ENCODE assay signal across 9 mouse cellular contexts in genomic region chr17:35060071-35060470, GRCm38 (mm10). TPM values are rescaled to one million over a fixed set of nuclear protein-coding genes. Genes with fewer than 3 reads are reported as not detected.
DNase-seq lines count a peak whose midpoint lies in the region; ATAC-seq and TF ChIP-seq lines count a peak whose summit lies in the region.
"Had no signal": no experiment of that assay in that cellular context is flagged by ENCODE, and none has a peak within 500 bp of the region (broad histone marks: within the 10 kb centered on the region; RNA-seq: fewer than 3 reads in every experiment).

No protein-coding gene starts in this region.

- no peak for DNase-seq in heart, postnatal 14 days
- no peak for DNase-seq in liver, embryonic 14.5 days (ENCODE audit: low read depth in 3 of 3, low spot score in 3 of 3)
- no peak for DNase-seq in frontal cortex, postnatal 10 days (ENCODE audit: low spot score in 2 of 2)
- no peak for DNase-seq in left cerebral cortex, adult 18-20 months (ENCODE audit: low spot score in 2 of 2)
- no peak for DNase-seq in gastrocnemius, postnatal 10 days

- peak overlapping the region; percentile 94 for H3K9ac ChIP-seq in heart, embryonic 11.5 days (ENCODE audit: low read depth, low read length)
- peak overlapping the region; percentile 64 for H3K9ac ChIP-seq in ES-Bruce4 (ENCODE audit: low read depth, poor library complexity, severe bottlenecking)
- H3K9ac ChIP-seq in forebrain, embryonic 15.5 days (replicated peaks): peak overlapping the region; percentile 89
- no peak overlapping the region for H3K9ac ChIP-seq in liver, embryonic 14.5 days (replicated peaks)

- peaks cover 30% of the 10 kb centered on the region for H3K36me3 ChIP-seq in heart, embryonic 11.5 days (ENCODE audit: control insufficient read depth, insufficient read depth, low read length)
- peaks cover 9% of the 10 kb centered on the region for H3K36me3 ChIP-seq in ES-Bruce4 (ENCODE audit: control insufficient read depth, insufficient read depth, low read length, poor library complexity, severe bottlenecking)
- H3K36me3 ChIP-seq in forebrain, embryonic 15.5 days: peaks cover 30% of the 10 kb centered on the region
- peaks cover 12% of the 10 kb centered on the region for H3K36me3 ChIP-seq in liver, embryonic 14.5 days (replicated peaks; ENCODE audit: control insufficient read depth, insufficient read depth, low read depth)

- peak overlapping the region; percentile 77 for H3K4me3 ChIP-seq in heart, embryonic 11.5 days (ENCODE audit: low read depth, low read length)
- H3K4me3 ChIP-seq in ES-Bruce4 (ENCODE audit: low read depth, low read length): peak overlapping the region; percentile 87
- peak overlapping the region; percentile 80 for H3K4me3 ChIP-seq in forebrain, embryonic 15.5 days
- peak overlapping the region; percentile 49 to 60; a peak in 3 of 4 replicates for H3K4me3 ChIP-seq in liver, embryonic 14.5 days (ENCODE audit: insufficient read depth in 1 of 2, low read depth in 2 of 2, low read length in 2 of 2)

- intact Hi-C loops in heart, postnatal 14 days (cut with DNase I): no loop called here

- no peak for TF ChIP-seq CTCF in ES-Bruce4 (IDR thresholded peaks at IDR 0.05; ENCODE audit: low read depth, low read length)
- no peak for TF ChIP-seq CTCF in liver, embryonic 14.5 days (IDR thresholded peaks at IDR 0.05; ENCODE audit: low read depth)

- H3K4me2 ChIP-seq in heart, embryonic 11.5 days: peak overlapping the region; percentile 77
- peak overlapping the region; percentile 92 for H3K4me2 ChIP-seq in forebrain, embryonic 15.5 days (replicated peaks)
- H3K4me2 ChIP-seq in liver, embryonic 14.5 days (ENCODE audit: low read depth): peak overlapping the region; percentile 86

- no peak for ATAC-seq in heart, embryonic 11.5 days (replicated peaks; ENCODE audit: insufficient number of reproducible peaks, low FRiP score, low TSS enrichment)
- peak; percentile 12; the same call in 1 of the 2 replicates for ATAC-seq in forebrain, embryonic 15.5 days (replicated peaks)
- no peak for ATAC-seq in liver, embryonic 14.5 days (ENCODE audit: insufficient read depth)

- H3K4me1 ChIP-seq in heart, embryonic 11.5 days (ENCODE audit: control insufficient read depth, insufficient read depth, low read length): peaks cover 20% of the 10 kb centered on the region
- peaks cover 6% of the 10 kb centered on the region for H3K4me1 ChIP-seq in ES-Bruce4 (ENCODE audit: control insufficient read depth, insufficient read depth, low read length)
- H3K4me1 ChIP-seq in forebrain, embryonic 15.5 days: peaks cover 32% of the 10 kb centered on the region
- H3K4me1 ChIP-seq in liver, embryonic 14.5 days (replicated peaks; ENCODE audit: control insufficient read depth in 2 of 2, insufficient read depth in 2 of 2, low read length in 1 of 2): peaks cover 10 to 12% of the 10 kb centered on the region in 2 experiments

- 27% methylated on average over 14 of the region's 14 CpGs for WGBS in heart, embryonic 11.5 days (ENCODE audit: insufficient replicate concordance)
- 16% methylated on average over 14 of the region's 14 CpGs for WGBS in forebrain, embryonic 15.5 days
- WGBS in liver, embryonic 14.5 days (ENCODE audit: insufficient replicate concordance): 43% methylated on average over 14 of the region's 14 CpGs

- TF ChIP-seq POLR2A in ES-Bruce4 (IDR thresholded peaks at IDR 0.05; ENCODE audit: insufficient read depth, low read length): no peak

- peaks cover 19% of the 10 kb centered on the region for H3K27me3 ChIP-seq in heart, embryonic 11.5 days (ENCODE audit: control insufficient read depth, insufficient read depth, low read length)
- H3K27me3 ChIP-seq in ES-Bruce4 (ENCODE audit: control insufficient read depth, insufficient read depth, low read length, poor library complexity, severe bottlenecking): no peaks in the 10 kb centered on the region
- peaks cover 13% of the 10 kb centered on the region; the same call in 1 of the 2 replicates for H3K27me3 ChIP-seq in forebrain, embryonic 15.5 days
- peaks cover 13% of the 10 kb centered on the region for H3K27me3 ChIP-seq in liver, embryonic 14.5 days (ENCODE audit: control insufficient read depth, insufficient read depth, low read length)

- no peaks in the 10 kb centered on the region for H3K9me3 ChIP-seq in heart, embryonic 11.5 days (replicated peaks; ENCODE audit: control insufficient read depth, low read length)
- no peaks in the 10 kb centered on the region for H3K9me3 ChIP-seq in ES-Bruce4 (replicated peaks; ENCODE audit: control insufficient read depth, insufficient read depth, low read length, poor library complexity, severe bottlenecking)
- no peaks in the 10 kb centered on the region for H3K9me3 ChIP-seq in forebrain, embryonic 15.5 days
- H3K9me3 ChIP-seq in liver, embryonic 14.5 days (ENCODE audit: control insufficient read depth, low read length): no peaks in the 10 kb centered on the region

- no peak overlapping the region for H3K27ac ChIP-seq in heart, embryonic 11.5 days (ENCODE audit: low read depth, low read length)
- H3K27ac ChIP-seq in ES-Bruce4 (ENCODE audit: insufficient read depth, low read length): no peak overlapping the region
- H3K27ac ChIP-seq in forebrain, embryonic 15.5 days (replicated peaks): no peak overlapping the region
- no peak overlapping the region for H3K27ac ChIP-seq in liver, embryonic 14.5 days

- no peak for TF ChIP-seq EP300 in ES-Bruce4 (IDR thresholded peaks at IDR 0.05; ENCODE audit: insufficient read depth, low read depth, low read length)
- TF ChIP-seq EP300 in liver, embryonic 14.5 days (IDR thresholded peaks at IDR 0.05; ENCODE audit: low read depth): no peak

RNA-seq across cellular contexts. Expression of gene Ddah2, which starts 1.2 kb away (rescaled TPM):
- 213 and 217 TPM in 2 replicates for polyA plus RNA-seq in heart, embryonic 11.5 days (2014; fragmentation: Nextera tagmentation; extraction: Ambion mirVana)
- 10 to 100 TPM; 49.3 to 50.0 TPM for total RNA-seq in heart, postnatal 14 days (2021)
- polyA plus RNA-seq in ES-Bruce4 (2011; ENCODE audit: insufficient read depth, insufficient read length, low read depth, missing spikeins): 92.5 and 101 TPM in 2 replicates
- 540 and 556 TPM in 2 replicates for polyA plus RNA-seq in forebrain, embryonic 15.5 days (2015; fragmentation: Nextera tagmentation; extraction: Ambion mirVana)
- 12.0 and 12.3 TPM in 2 replicates for polyA plus RNA-seq in liver, embryonic 14.5 days (2012; rRNA removed)
- 16.1 and 17.3 TPM in 2 replicates for polyA plus RNA-seq in liver, embryonic 14.5 days (2014; fragmentation: Nextera tagmentation; extraction: Ambion mirVana)
- total RNA-seq in left cerebral cortex, adult 18-20 months (2021): 10 to 100 TPM in 1 of 2 experiments, 1 to 10 TPM in 1; 9.9 to 11.6 TPM
- total RNA-seq in gastrocnemius, postnatal 10 days (2021): 10 to 100 TPM; 45.3 to 51.9 TPM

RNA-seq across cellular contexts. Expression of gene Ly6g6c, which starts 5.1 kb away (rescaled TPM):
- polyA plus RNA-seq in heart, embryonic 11.5 days (2014; fragmentation: Nextera tagmentation; extraction: Ambion mirVana): not detected in 2 replicates
- not detected for total RNA-seq in heart, postnatal 14 days (2021)
- polyA plus RNA-seq in ES-Bruce4 (2011; ENCODE audit: insufficient read depth, insufficient read length, low read depth, missing spikeins): 3.7 and 4.0 TPM in 2 replicates
- not detected in 2 replicates for polyA plus RNA-seq in forebrain, embryonic 15.5 days (2015; fragmentation: Nextera tagmentation; extraction: Ambion mirVana)
- 0.26 and 0.48 TPM in 2 replicates for polyA plus RNA-seq in liver, embryonic 14.5 days (2012; rRNA removed)
- polyA plus RNA-seq in liver, embryonic 14.5 days (2014; fragmentation: Nextera tagmentation; extraction: Ambion mirVana): 0.24 and 0.37 TPM in 2 replicates
- total RNA-seq in left cerebral cortex, adult 18-20 months (2021): not detected
- total RNA-seq in gastrocnemius, postnatal 10 days (2021): not detected
- total RNA-seq: MEL had no signal

RNA-seq across cellular contexts. Expression of gene Mpig6b, which starts 5.9 kb away (rescaled TPM):
- 1.4 and 1.8 TPM in 2 replicates for polyA plus RNA-seq in heart, embryonic 11.5 days (2014; fragmentation: Nextera tagmentation; extraction: Ambion mirVana)
- total RNA-seq in heart, postnatal 14 days (2021): under 1 TPM; 0.61 to 0.74 TPM
- 2.8 and 3.3 TPM in 2 replicates for polyA plus RNA-seq in ES-Bruce4 (2011; ENCODE audit: insufficient read depth, insufficient read length, low read depth, missing spikeins)
- 0.15 and 0.17 TPM in 2 replicates for polyA plus RNA-seq in forebrain, embryonic 15.5 days (2015; fragmentation: Nextera tagmentation; extraction: Ambion mirVana)
- polyA plus RNA-seq in liver, embryonic 14.5 days (2012; rRNA removed): 2.3 and 2.6 TPM in 2 replicates
- polyA plus RNA-seq in liver, embryonic 14.5 days (2014; fragmentation: Nextera tagmentation; extraction: Ambion mirVana): 4.0 and 6.6 TPM in 2 replicates
- total RNA-seq in left cerebral cortex, adult 18-20 months (2021): not detected
- under 1 TPM in 1 of 2 experiments, not detected in 1; 0.20 TPM for total RNA-seq in gastrocnemius, postnatal 10 days (2021)
- total RNA-seq: MEL had no signal

RNA-seq across cellular contexts. Expression of gene Clic1, which starts 10.3 kb away (rescaled TPM):
- 86.4 and 228 TPM in 2 replicates for polyA plus RNA-seq in heart, embryonic 11.5 days (2014; fragmentation: Nextera tagmentation; extraction: Ambion mirVana)
- total RNA-seq in heart, postnatal 14 days (2021): 10 to 100 TPM; 61.6 to 72.9 TPM
- 173 and 182 TPM in 2 replicates for polyA plus RNA-seq in ES-Bruce4 (2011; ENCODE audit: insufficient read depth, insufficient read length, low read depth, missing spikeins)
- 98.4 and 100 TPM in 2 replicates for polyA plus RNA-seq in forebrain, embryonic 15.5 days (2015; fragmentation: Nextera tagmentation; extraction: Ambion mirVana)
- polyA plus RNA-seq in liver, embryonic 14.5 days (2012; rRNA removed): 76.4 and 78.0 TPM in 2 replicates
- 38.1 and 39.9 TPM in 2 replicates for polyA plus RNA-seq in liver, embryonic 14.5 days (2014; fragmentation: Nextera tagmentation; extraction: Ambion mirVana)
- 10 to 100 TPM in 1 of 2 experiments, 1 to 10 TPM in 1; 9.1 to 10.2 TPM for total RNA-seq in left cerebral cortex, adult 18-20 months (2021)
- total RNA-seq in gastrocnemius, postnatal 10 days (2021): 10 to 100 TPM; 39.2 to 50.5 TPM

RNA-seq across cellular contexts. Expression of gene Msh5, which starts 13.5 kb away (rescaled TPM):
- polyA plus RNA-seq in heart, embryonic 11.5 days (2014; fragmentation: Nextera tagmentation; extraction: Ambion mirVana): 4.4 and 4.6 TPM in 2 replicates
- 1 to 10 TPM; 1.6 to 2.0 TPM for total RNA-seq in heart, postnatal 14 days (2021)
- polyA plus RNA-seq in ES-Bruce4 (2011; ENCODE audit: insufficient read depth, insufficient read length, low read depth, missing spikeins): 6.7 and 7.4 TPM in 2 replicates
- 2.8 and 3.2 TPM in 2 replicates for polyA plus RNA-seq in forebrain, embryonic 15.5 days (2015; fragmentation: Nextera tagmentation; extraction: Ambion mirVana)
- 3.3 and 4.3 TPM in 2 replicates for polyA plus RNA-seq in liver, embryonic 14.5 days (2012; rRNA removed)
- 2.3 and 2.9 TPM in 2 replicates for polyA plus RNA-seq in liver, embryonic 14.5 days (2014; fragmentation: Nextera tagmentation; extraction: Ambion mirVana)
- total RNA-seq in left cerebral cortex, adult 18-20 months (2021): under 1 TPM; 0.65 to 0.68 TPM
- total RNA-seq in gastrocnemius, postnatal 10 days (2021): 1 to 10 TPM; 1.5 to 3.5 TPM
